Mouse (Mus musculus) brain, embryonic 14.5 days (tissue): ENCODE measurements around the gene Pgam1. TPM values are rescaled to one million over a fixed set of nuclear protein-coding genes. Genes with fewer than 3 reads are reported as not detected.

Experiments
- DNase-seq: peaks from one replicate; pipeline ENCODE4 v3.0.0-alpha.2; 2011; ENCODE audit warnings: low read depth
- CTCF ChIP-seq: fragments of 200-500 bp; IDR thresholded peaks from 2 replicates; pipeline ENCODE4 v1.5.1; 2012; ENCODE audit warnings: inconsistent platforms, mild to moderate bottlenecking, moderate library complexity, borderline replicate concordance; ENCODE audit not compliant: insufficient read depth, insufficient read length; ENCODE audit errors: extremely low read depth
- POLR2A ChIP-seq: fragments of 200-500 bp; IDR thresholded peaks from 2 replicates; pipeline ENCODE4 v1.6.1; 2012; ENCODE audit warnings: mild to moderate bottlenecking, inconsistent platforms, borderline replicate concordance; ENCODE audit not compliant: poor library complexity, insufficient read depth, insufficient read length, severe bottlenecking; ENCODE audit errors: extremely low read depth
- polyA plus RNA-seq: library from polyadenylated mRNA; depleted of rRNA; stranded (reverse); fragments of >200 nt; gene quantifications from 2 replicates; pipeline ENCODE4 v1.2.3, GENCODE M21; 2012; rRNA removed

Gene Pgam1
- polyA plus RNA-seq = 420 and 445 TPM in 2 replicates

DNA sequence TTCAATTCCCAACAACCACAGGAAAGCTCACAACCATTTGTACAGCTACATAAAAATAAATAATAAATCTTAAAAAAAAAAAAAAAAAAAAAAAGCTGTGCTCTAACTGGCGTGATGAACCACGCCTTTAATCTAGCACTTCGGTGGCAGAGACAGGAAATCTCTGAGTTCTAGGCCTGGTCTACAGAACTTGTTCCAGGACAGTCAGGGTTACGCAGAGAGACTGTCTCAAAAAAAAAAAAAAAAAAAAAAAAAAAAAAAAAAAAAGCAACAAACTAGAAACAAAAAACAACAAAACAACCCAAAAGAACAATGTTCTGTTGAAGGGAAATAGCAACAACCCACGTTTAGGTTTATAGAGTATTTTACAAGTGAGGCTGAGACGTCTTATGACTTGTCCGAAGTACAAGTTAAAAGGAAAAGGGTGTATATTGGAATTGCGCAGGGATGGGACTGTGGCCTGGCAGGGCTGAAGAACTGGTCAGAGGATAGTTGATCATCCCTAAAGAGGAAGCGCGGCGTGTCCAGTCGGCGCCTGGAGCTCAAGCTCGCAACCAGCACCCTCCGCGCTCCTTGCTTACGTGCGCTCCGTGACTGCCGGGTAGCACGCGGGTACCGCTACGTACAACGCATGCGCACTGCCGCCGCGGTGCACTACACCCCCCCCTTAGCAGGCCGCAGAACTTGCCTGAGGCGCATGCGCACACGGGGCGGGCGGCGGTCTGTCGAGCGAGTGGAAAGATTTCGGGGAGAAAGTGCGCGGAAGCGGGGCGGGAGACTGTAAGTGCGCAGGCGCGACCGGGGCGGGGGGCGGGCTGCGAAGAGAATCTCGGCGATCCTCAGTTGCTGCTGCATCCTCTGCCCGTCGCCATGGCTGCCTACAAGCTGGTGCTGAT, at the start of gene Pgam1:
Pgam1 (plus strand) TSS at position 746 of the 896 bp plus-strand sequence.
- peak; percentile 54; the same call in 1 of the 2 replicates for TF ChIP-seq POLR2A
- no peak for TF ChIP-seq CTCF
- peak; percentile 100 for DNase-seq

DNA sequence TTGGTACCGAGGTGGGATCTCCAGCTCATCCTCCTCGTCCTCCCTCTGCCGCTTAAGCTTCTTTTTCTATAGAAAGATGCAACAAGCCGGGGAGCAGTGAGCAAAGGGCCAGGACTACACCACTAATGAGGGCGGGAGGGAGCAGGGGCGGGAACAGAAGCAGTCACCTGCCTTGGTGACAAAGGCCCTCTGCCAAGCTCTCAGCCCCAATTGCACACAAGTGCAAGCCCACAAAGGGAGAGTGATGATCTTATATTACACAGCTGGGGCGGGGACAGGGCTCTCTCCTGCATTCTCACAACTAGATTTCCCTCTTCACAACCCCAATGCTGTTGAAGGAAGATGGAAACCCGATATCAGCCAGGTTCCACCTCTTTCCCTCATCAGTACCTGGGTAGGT, 45.0 kb upstream of the Pgam1 start:
- DNase-seq = no peak
- TF ChIP-seq POLR2A (no peak), CTCF (no peak)

DNA sequence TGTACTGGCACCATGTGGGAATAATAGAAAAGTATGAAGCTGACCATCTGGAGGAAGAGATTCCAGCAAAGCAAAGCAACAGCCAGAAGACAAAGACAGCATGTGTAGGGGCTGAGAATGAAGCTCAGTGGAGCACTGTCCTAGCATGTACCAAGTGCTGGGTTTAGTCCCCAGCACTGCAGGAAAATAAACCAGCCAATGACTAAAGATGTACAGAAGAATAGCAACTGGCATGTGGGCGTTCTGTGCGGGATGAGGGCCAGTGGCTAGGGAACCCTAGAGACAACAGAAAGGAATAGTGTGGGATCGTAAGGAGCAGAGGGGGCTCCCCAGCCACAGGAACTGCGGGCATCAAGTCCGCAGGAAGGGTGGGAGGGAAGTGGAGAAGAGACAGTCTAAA, 42.4 kb upstream of the Pgam1 start:
- TF ChIP-seq CTCF = no peak
- TF ChIP-seq POLR2A = no peak
- DNase-seq = no peak

DNA sequence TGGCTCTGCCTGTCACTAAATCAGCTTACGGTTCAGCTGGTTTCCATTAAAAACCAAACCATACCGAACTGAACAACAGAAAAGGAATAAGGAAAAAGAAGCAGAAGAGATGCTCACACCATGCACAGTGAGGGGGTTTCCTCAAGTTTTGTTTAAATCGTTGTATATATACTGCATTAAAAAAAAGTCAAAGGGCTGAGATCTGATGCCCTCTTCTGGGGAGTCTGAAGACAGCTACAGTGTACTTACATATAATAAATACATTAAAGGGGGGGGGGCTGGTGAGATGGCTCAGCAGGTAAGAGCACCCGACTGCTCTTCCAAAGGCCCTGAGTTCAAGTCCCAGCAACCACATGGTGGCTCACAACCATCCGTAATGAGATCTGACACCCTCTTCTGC, 41.8 kb upstream of the Pgam1 start:
- DNase-seq = peak; percentile 20

DNA sequence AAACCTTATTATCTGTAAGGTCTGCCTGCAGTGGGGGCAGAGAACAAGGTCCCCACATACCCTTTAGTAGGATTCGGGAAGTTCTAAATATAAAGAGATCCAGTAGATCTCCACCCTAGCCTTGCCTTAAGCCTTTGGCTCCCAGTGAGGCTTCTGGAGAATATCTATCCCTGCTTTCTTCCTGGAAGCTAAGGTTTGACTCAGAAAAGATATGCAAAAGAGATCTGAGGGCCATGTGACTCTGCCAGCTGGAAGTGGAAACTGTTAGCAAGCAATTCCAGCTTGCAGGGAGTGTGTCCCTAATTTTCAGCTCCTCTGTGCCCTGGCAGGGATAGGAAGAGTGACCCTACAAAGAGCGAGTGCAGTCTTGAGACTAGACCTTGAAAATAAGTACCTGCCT, 39.4 kb upstream of the Pgam1 start:
- DNase-seq = no peak
- TF ChIP-seq POLR2A = no peak
- TF ChIP-seq CTCF = no peak

DNA sequence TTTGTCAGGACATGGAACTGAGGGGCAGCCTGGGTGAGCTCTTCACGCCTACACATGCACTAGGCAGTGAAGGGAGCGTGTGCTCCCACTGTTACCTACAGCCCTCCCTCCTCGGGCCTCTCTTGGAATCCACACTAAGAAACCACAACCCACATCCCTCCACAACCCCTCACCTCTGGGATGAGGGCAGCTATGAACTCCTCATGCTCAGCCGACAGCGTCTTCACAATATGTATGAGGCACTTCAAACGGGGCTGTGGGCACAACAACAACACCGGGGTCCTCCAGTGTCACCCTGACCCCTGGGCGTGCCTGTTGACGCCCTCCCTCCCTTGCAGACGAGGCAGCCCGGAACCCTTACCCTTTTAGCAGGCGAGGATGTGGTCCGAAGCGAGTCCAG, 37.4 kb upstream of the Pgam1 start:
- no peak for TF ChIP-seq CTCF
- no peak for TF ChIP-seq POLR2A
- DNase-seq = no peak

DNA sequence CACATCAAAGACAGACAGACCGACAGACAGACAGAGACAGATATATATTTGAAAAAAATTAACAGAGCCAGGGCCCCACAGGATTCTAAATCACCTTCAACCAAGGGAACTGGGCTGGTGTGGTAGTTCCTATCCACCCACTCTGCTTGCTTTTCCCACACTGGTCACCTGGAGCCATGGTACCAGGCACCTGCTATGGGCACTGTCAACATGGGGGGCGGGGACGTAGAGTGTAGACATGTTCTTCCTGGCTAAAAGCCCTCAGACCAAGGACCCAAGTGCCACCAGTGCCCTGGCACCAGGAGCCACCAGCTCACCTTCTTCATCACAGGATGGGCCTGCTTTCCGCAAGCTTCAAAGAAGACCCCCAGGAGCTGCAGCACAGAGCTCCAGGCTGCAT, 29.9 kb upstream of the Pgam1 start:
- TF ChIP-seq POLR2A = no peak
- no peak for TF ChIP-seq CTCF
- DNase-seq = no peak

DNA sequence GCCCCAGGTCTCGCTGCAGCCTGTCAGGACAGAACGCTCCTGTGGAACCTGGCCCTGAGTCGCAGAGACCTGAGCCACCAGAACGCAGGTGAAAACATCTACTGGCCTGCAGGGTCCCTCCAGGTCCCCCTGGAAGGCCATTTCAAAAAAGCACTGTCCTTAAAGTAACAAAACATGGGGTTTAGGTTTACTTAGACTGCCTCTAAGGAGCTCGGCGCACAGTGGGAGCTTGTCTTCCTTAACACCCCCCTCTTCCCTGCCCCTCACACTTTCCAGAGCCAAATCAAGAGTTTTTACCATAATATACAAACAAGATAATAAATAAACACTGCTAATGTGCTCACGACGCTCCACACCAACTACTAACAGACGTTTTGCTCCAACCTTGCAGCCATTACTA, 27.8 kb upstream of the Pgam1 start:
- no peak for TF ChIP-seq POLR2A
- no peak for TF ChIP-seq CTCF
- no peak for DNase-seq

DNA sequence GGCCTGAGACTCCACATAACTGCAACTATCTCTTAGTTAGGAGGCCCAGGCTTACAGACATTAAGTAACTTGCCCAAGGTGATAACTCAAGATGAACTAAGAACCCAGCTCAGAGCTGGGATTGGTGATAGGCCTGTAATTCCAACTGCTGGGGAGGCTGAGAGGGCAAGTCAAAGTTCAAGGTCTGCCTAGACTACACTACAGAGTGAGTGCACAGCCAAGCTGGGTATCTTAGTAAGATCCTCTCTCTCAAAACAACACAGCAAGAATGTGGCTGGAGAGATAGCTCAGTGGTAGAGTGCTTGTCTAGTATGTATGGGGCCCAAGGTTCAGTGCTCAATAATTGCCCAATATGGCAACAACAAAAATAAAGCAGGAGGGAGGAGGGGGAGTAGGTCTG, 23.5 kb upstream of the Pgam1 start:
- no peak for DNase-seq
- TF ChIP-seq POLR2A (no peak), CTCF (no peak)

DNA sequence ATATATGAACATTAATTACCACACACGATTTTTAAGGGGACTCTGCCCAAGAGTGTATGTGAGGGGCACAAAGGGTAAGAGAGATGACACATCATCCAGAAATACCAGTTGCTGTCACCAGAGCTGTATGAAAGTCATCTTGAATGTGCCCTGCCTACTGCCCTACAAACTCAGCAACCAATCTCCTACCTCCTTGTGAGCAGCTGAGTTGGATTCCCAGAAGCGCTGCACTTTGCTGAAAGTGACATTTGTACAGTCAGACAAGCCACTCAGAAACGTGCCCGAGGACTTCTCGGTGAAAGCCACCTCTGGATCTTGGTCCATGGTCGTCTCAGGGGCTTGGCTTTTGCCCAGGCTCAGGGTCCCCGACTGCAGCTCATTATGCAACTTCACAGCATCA, 16.8 kb upstream of the Pgam1 start:
- no peak for TF ChIP-seq CTCF
- no peak for TF ChIP-seq POLR2A
- no peak for DNase-seq

DNA sequence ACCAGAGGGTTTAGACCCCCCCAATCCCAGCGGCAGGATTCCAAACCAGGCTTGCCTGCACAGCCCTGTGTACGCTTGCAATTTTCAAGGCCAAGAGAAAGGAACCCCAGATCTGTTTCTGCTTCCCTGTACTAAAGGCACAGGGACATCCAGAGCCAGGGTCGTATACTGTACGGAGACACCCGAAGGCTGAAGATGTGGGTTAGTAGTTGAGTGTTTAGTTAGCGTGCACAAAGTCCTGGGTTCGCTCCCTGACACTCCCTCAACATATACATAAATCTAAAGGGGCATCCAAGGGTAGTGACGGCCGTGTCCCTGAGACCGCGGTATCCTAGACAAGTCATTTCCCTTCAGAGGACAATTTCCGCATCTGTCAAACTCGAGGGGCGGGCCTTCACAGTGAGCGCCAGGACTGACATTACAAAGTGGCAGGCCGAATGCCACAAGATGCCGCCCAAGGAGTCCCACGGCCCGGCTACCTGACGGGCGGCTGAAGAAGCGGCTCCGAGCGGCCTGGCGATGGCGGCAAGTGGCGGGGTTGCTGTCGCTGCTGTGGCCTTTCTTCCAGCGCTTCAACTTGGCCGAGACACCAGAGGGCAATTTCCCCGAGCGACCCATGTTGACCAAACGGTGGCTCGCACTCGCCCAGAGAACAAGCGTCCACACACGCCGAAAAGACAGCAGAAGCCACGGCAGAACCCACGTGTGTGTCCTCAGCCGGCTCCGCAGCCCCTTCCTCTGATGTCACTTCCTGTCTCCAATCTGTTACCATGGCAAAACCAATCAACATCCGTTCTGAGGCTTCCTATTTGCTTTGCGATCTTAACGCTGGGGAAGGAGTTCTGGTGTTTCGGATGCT, 16.0 kb upstream of the Pgam1 start, which contains the start of gene Rrp12:
Rrp12 (minus strand) TSS at position 714 of the 859 bp plus-strand sequence.
- TF ChIP-seq CTCF (no peak), POLR2A (no peak; the same call in 1 of the 2 replicates)

More for the DNA sequence above, 16.0 kb upstream of the Pgam1 start, which contains the start of gene Rrp12:
- peak; percentile 97 for DNase-seq
